Mouse (Mus musculus) heart, adult 11 months (tissue): ENCODE results near the gene Gm49358.

Experiments
- DNase-seq: peaks from one replicate; pipeline ENCODE4 v3.0.0; 2022

The Gm49358 gene

GRCm38 (mm10) chr10:86880071-86880806 lies 116.5 kb downstream of the Gm49358 start:
- peak; percentile 74 for DNase-seq

- DNase-seq: no peak
Observed at GRCm38 (mm10) chr10:86881448-86881847, 117.7 kb downstream of the Gm49358 start.
